In the genomic region with DNA sequence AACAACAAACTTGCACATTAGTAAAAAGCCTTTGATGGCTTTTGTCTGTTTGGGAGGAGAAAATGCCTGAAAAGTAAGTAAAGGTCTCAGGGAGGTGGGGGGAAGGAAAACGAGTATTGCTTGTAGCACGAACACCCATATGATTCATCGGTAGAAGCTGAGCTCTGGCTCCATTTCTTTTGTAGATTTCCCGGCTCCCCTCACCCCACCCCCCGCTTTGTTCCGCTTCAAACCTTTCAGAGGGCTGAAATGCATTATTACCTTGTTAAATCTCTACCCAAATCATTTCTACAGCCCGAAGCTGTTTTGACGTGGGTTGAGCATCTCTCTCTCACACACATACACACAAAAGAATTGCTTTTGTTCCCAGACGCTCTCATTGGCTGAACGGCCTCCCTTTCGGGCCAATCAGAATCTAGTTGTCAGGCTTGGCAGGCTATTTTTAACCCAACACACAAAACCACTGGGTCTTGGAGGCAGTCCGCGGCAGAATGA, we compare ENCODE assay signal across 8 mouse cellular contexts.
DNase-seq lines count a peak whose midpoint lies in the region; ATAC-seq and TF ChIP-seq lines count a peak whose summit lies in the region.

No protein-coding gene starts in this region.

- peak overlapping the region; percentile 46 for H3K4me3 ChIP-seq in hindbrain, embryonic 13.5 days

- DNase-seq in Patski (ENCODE audit: low read depth, low spot score), result peak; percentile 74
- peak; percentile 88 to 89 for DNase-seq in cerebellum, postnatal 25 days
- peak; percentile 78 to 84 for DNase-seq in frontal cortex, postnatal 25 days (ENCODE audit: low spot score in 2 of 2)
- peak; percentile 88 to 97 for DNase-seq in layer of hippocampus, postnatal 14 days (ENCODE audit: low spot score in 2 of 2)
- DNase-seq in lung, postnatal 10 days, result peak; percentile 93
- DNase-seq in ovary, postnatal 14 days (ENCODE audit: low spot score), result peak; percentile 65
- DNase-seq in thymus, postnatal 10 days (ENCODE audit: low spot score in 2 of 2), result peak; percentile 84 to 86

- WGBS in hindbrain, embryonic 13.5 days, result under 1% methylated on average over 13 of the region's 13 CpGs

- H3K4me2 ChIP-seq in hindbrain, embryonic 13.5 days, result peak overlapping the region; percentile 59

- H3K9me3 ChIP-seq in hindbrain, embryonic 13.5 days, result no peaks in the 10 kb centered on the region

- ATAC-seq in Patski, result peak; percentile 92
- peak; percentile 95 for ATAC-seq in hindbrain, embryonic 13.5 days (ENCODE audit: low FRiP score)

- peaks cover 11% of the 10 kb centered on the region for H3K4me1 ChIP-seq in hindbrain, embryonic 13.5 days (replicated peaks)

- CTCF ChIA-PET in Patski (lab: Charles Lee), result interaction anchor here (0.7 to 2.0 kb wide), 20 partner anchors 9 to 1198 kb away, joined by 3 to 10 read pairs (median 4); no protein-coding TSS in a partner anchor

- peak overlapping the region; percentile 79 for H3K9ac ChIP-seq in hindbrain, embryonic 13.5 days

- H3K27me3 ChIP-seq in Patski, result no peaks in the 10 kb centered on the region
- no peaks in the 10 kb centered on the region for H3K27me3 ChIP-seq in hindbrain, embryonic 13.5 days

- in situ Hi-C loops in Patski (cut with MboI; ENCODE audit: low pct_unique_long_range_greater_than_20kb), result loop anchor here (5.0 to 10.0 kb wide), 3 partner anchors 379 to 1101 kb away; a partner anchor contains a TSS

- H3K36me3 ChIP-seq in hindbrain, embryonic 13.5 days, result no peaks in the 10 kb centered on the region

- TF ChIP-seq CTCF in Patski (IDR thresholded peaks at IDR 0.05), result no peak

- POLR2A ChIA-PET in Patski (lab: Charles Lee), result interaction anchor here (0.6 to 1.4 kb wide), 5 partner anchors 172 to 1182 kb away, joined by 3 to 8 read pairs (median 4); no protein-coding TSS in a partner anchor

- peak overlapping the region; percentile 98 for H3K27ac ChIP-seq in hindbrain, embryonic 13.5 days

Comparison
In these comparisons a context has a peak if more than half of its experiments do, and no peak if none do; other contexts are left out.
1. Peak in every context shown above with its lines: DNase-seq, ATAC-seq, H3K4me3 ChIP-seq and H3K27ac ChIP-seq.